Mouse (Mus musculus): ENCODE measurements around the gene Kiss1r.

The Kiss1r gene

GRCm38 (mm10) chr10:79924998-79925784 lies 8.4 kb downstream of the Kiss1r start:
- peak; percentile 90 for DNase-seq (ENCODE audit: low spot score)

GRCm38 (mm10) chr10:79925785-79926490 lies 9.2 kb downstream of the Kiss1r start:
- DNase-seq (ENCODE audit: low spot score) = peak; percentile 38

- DNase-seq (ENCODE audit: low spot score) = peak; percentile 80
Measured at GRCm38 (mm10) chr10:79926491-79927323, 9.9 kb downstream of the Kiss1r start, which contains the start of gene Arid3a. Arid3a (plus strand) TSS chr10:79927043.

GRCm38 (mm10) chr10:79927324-79928029 lies 10.7 kb downstream of the Kiss1r start:
- peak; percentile 47 for DNase-seq (ENCODE audit: low spot score)

- no peak for DNase-seq (ENCODE audit: low spot score)
Measured at GRCm38 (mm10) chr10:79928030-79928694, 11.4 kb downstream of the Kiss1r start.

- DNase-seq (ENCODE audit: low spot score) = no peak
Measured at GRCm38 (mm10) chr10:79928907-79929701, 12.3 kb downstream of the Kiss1r start.

- DNase-seq (ENCODE audit: low spot score) = no peak
Measured at GRCm38 (mm10) chr10:79929967-79930825, 13.4 kb downstream of the Kiss1r start.

- no peak for DNase-seq (ENCODE audit: low spot score)
Measured at GRCm38 (mm10) chr10:79930826-79931186, 14.0 kb downstream of the Kiss1r start.

GRCm38 (mm10) chr10:79931797-79932196 lies 15.0 kb downstream of the Kiss1r start:
- DNase-seq (ENCODE audit: low spot score) = no peak

GRCm38 (mm10) chr10:79932736-79933135 lies 16.0 kb downstream of the Kiss1r start:
- DNase-seq (ENCODE audit: low spot score) = no peak

- DNase-seq (ENCODE audit: low spot score) = no peak
Measured at GRCm38 (mm10) chr10:79933145-79933679, 16.4 kb downstream of the Kiss1r start.

GRCm38 (mm10) chr10:79933861-79934260 lies 17.1 kb downstream of the Kiss1r start:
- DNase-seq (ENCODE audit: low spot score) = no peak

GRCm38 (mm10) chr10:79934272-79934721 lies 17.5 kb downstream of the Kiss1r start:
- DNase-seq (ENCODE audit: low spot score) = no peak

- DNase-seq (ENCODE audit: low spot score) = no peak
Measured at GRCm38 (mm10) chr10:79934794-79935569, 18.2 kb downstream of the Kiss1r start.

GRCm38 (mm10) chr10:79936284-79936910 lies 19.6 kb downstream of the Kiss1r start:
- DNase-seq (ENCODE audit: low spot score) = no peak

- DNase-seq (ENCODE audit: low spot score) = peak; percentile 82
Measured at GRCm38 (mm10) chr10:79936911-79937441, 20.2 kb downstream of the Kiss1r start.

GRCm38 (mm10) chr10:79937775-79938526 lies 21.2 kb downstream of the Kiss1r start:
- DNase-seq (ENCODE audit: low spot score) = no peak
